Mouse (Mus musculus): ENCODE data around the gene Parn. TPM values are rescaled to one million over a fixed set of nuclear protein-coding genes. Genes with fewer than 3 reads are reported as not detected.

Gene Parn
- polyA plus RNA-seq, 2 experiments, result 23.5 to 41.1 TPM

DNA sequence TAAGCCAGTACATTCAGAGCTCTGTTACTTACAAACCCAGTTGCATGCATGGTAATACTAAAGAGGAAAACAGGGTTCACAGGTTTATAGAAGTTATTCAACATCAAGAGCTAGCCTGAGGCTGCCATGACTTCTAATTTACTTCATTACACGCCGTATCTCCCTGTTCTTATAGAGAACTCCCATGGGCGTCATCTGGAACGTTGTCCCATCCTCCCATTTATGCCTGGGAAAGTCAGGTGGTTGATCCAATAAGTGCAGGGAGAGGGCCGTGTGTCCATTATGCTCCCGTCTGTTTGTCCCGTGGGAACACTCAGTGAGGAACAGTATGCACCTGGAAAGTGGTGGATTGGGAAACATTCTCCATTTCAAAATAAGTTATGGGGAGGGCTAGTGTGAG, 152.4 kb downstream of the Parn start:
- DNase-seq (ENCODE audit: low spot score) (no peak), ATAC-seq (ENCODE audit: low FRiP score, low read depth) (no peak)
- Histone ChIP-seq H3K4me3 (replicated peaks; ENCODE audit: low read length) (no peak overlapping the region), H3K4me1 (ENCODE audit: control insufficient read depth, insufficient read depth, low read length) (no peaks in the 10 kb centered on the region), H3K27me3 (ENCODE audit: control insufficient read depth, insufficient read depth, low read length) (no peaks in the 10 kb centered on the region), H3K9me3 (ENCODE audit: control insufficient read depth, low read length) (no peaks in the 10 kb centered on the region), H3K9ac (ENCODE audit: low read depth, low read length, severe bottlenecking) (no peak overlapping the region), H3K36me3 (ENCODE audit: control insufficient read depth, insufficient read depth, low read length) (no peaks in the 10 kb centered on the region), H3K4me2 (replicated peaks; ENCODE audit: low read depth, low read length, severe bottlenecking) (no peak overlapping the region), H3K27ac (replicated peaks; ENCODE audit: low read depth, low read length) (no peak overlapping the region)
- no peak for TF ChIP-seq POLR2A (IDR thresholded peaks at IDR 0.05; ENCODE audit: borderline replicate concordance, extremely low read depth, insufficient read depth, insufficient read length)
- WGBS, result 79% methylated on average over 7 of the region's 7 CpGs

GRCm38 (mm10) chr16:13505055-13505454, 162.9 kb downstream of the Parn start:
- no peak overlapping the region for H3K27ac ChIP-seq (replicated peaks; ENCODE audit: low read depth, low read length)
- TF ChIP-seq POLR2A (IDR thresholded peaks at IDR 0.05; ENCODE audit: borderline replicate concordance, extremely low read depth, insufficient read depth, insufficient read length), result no peak
- H3K36me3 ChIP-seq (ENCODE audit: control insufficient read depth, insufficient read depth, low read length), result no peaks in the 10 kb centered on the region
- H3K4me2 ChIP-seq (replicated peaks; ENCODE audit: low read depth, low read length, severe bottlenecking), result no peak overlapping the region
- no peaks in the 10 kb centered on the region for H3K27me3 ChIP-seq (ENCODE audit: control insufficient read depth, insufficient read depth, low read length)
- WGBS, result 74% methylated on average over 5 of the region's 5 CpGs
- no peaks in the 10 kb centered on the region for H3K9me3 ChIP-seq (ENCODE audit: control insufficient read depth, low read length)
- no peak for ATAC-seq (ENCODE audit: low FRiP score, low read depth)
- no peak for DNase-seq (ENCODE audit: low spot score)
- no peak overlapping the region for H3K4me3 ChIP-seq (replicated peaks; ENCODE audit: low read length)
- H3K9ac ChIP-seq (ENCODE audit: low read depth, low read length, severe bottlenecking), result no peak overlapping the region
- no peaks in the 10 kb centered on the region for H3K4me1 ChIP-seq (ENCODE audit: control insufficient read depth, insufficient read depth, low read length)

DNA sequence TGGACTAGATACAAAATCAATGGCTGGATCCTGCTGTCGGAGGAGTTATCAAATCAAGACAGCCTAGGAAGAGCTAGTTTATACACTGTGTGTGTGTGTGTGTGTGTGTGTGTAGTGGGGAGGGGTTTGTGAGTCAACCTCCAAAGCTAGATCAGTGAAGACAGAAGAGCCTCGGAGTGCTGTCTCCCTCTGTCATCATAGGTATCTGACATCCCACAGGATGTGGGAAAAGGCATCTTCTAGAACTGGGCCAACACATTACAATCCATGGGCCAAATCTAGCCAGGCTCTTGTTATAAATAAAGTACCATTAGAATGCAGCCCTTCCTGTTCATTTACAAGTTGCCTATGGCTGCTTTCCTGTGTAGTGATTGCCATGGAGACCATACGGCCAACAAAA, 163.5 kb downstream of the Parn start:
- no peak overlapping the region for H3K27ac ChIP-seq (replicated peaks; ENCODE audit: low read depth, low read length)
- WGBS, result 82% methylated on average over 3 of the region's 3 CpGs
- H3K4me3 ChIP-seq (replicated peaks; ENCODE audit: low read length), result no peak overlapping the region
- no peak for ATAC-seq (ENCODE audit: low FRiP score, low read depth)
- no peaks in the 10 kb centered on the region for H3K4me1 ChIP-seq (ENCODE audit: control insufficient read depth, insufficient read depth, low read length)
- no peaks in the 10 kb centered on the region for H3K9me3 ChIP-seq (ENCODE audit: control insufficient read depth, low read length)
- no peaks in the 10 kb centered on the region for H3K27me3 ChIP-seq (ENCODE audit: control insufficient read depth, insufficient read depth, low read length)
- no peak for DNase-seq (ENCODE audit: low spot score)
- no peak overlapping the region for H3K4me2 ChIP-seq (replicated peaks; ENCODE audit: low read depth, low read length, severe bottlenecking)
- TF ChIP-seq POLR2A (IDR thresholded peaks at IDR 0.05; ENCODE audit: borderline replicate concordance, extremely low read depth, insufficient read depth, insufficient read length), result no peak
- H3K36me3 ChIP-seq (ENCODE audit: control insufficient read depth, insufficient read depth, low read length), result no peaks in the 10 kb centered on the region
- H3K9ac ChIP-seq (ENCODE audit: low read depth, low read length, severe bottlenecking), result no peak overlapping the region

DNA sequence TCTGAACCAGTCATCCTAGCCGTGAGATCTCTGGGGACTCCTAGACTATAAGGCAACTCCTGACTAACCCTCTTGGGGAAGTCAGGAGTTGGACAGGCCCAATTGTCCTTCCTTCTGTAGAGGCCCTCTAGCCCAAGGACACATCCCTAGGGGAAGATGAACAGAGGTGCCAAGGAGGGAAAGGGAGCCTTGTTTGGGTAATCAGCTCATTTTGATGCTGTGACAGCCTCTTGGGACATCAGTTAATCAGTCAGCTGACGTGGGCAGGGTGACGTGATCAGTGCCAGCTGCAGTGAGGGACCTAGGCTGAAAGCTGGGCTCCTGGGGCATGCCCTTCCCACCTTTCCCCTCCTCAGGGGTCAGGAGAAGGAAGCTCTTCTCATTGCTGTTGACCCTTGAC, 169.0 kb downstream of the Parn start:
- Histone ChIP-seq H3K4me1 (ENCODE audit: control insufficient read depth, insufficient read depth, low read length) (no peaks in the 10 kb centered on the region), H3K36me3 (ENCODE audit: control insufficient read depth, insufficient read depth, low read length) (no peaks in the 10 kb centered on the region), H3K4me3 (replicated peaks; ENCODE audit: low read length) (no peak overlapping the region), H3K4me2 (replicated peaks; ENCODE audit: low read depth, low read length, severe bottlenecking) (no peak overlapping the region), H3K27ac (replicated peaks; ENCODE audit: low read depth, low read length) (no peak overlapping the region), H3K27me3 (ENCODE audit: control insufficient read depth, insufficient read depth, low read length) (no peaks in the 10 kb centered on the region), H3K9me3 (ENCODE audit: control insufficient read depth, low read length) (no peaks in the 10 kb centered on the region), H3K9ac (ENCODE audit: low read depth, low read length, severe bottlenecking) (no peak overlapping the region)
- no peak for TF ChIP-seq POLR2A (IDR thresholded peaks at IDR 0.05; ENCODE audit: borderline replicate concordance, extremely low read depth, insufficient read depth, insufficient read length)
- no peak for ATAC-seq (ENCODE audit: low FRiP score, low read depth)
- 80% methylated on average over 3 of the region's 3 CpGs for WGBS
- no peak for DNase-seq (ENCODE audit: low spot score)

- H3K9ac ChIP-seq (ENCODE audit: low read depth, low read length, severe bottlenecking), result no peak overlapping the region
- ATAC-seq (ENCODE audit: low FRiP score, low read depth) (no peak), DNase-seq (ENCODE audit: low spot score) (no peak)
- no peaks in the 10 kb centered on the region for H3K36me3 ChIP-seq (ENCODE audit: control insufficient read depth, insufficient read depth, low read length)
- no peaks in the 10 kb centered on the region; the same call in 1 of the 2 replicates for H3K4me1 ChIP-seq (ENCODE audit: control insufficient read depth, insufficient read depth, low read length)
- H3K27me3 ChIP-seq (ENCODE audit: control insufficient read depth, insufficient read depth, low read length), result no peaks in the 10 kb centered on the region
- no peak overlapping the region for H3K4me3 ChIP-seq (replicated peaks; ENCODE audit: low read length)
- no peak for TF ChIP-seq POLR2A (IDR thresholded peaks at IDR 0.05; ENCODE audit: borderline replicate concordance, extremely low read depth, insufficient read depth, insufficient read length)
- H3K4me2 ChIP-seq (replicated peaks; ENCODE audit: low read depth, low read length, severe bottlenecking), result no peak overlapping the region
- H3K9me3 ChIP-seq (ENCODE audit: control insufficient read depth, low read length), result no peaks in the 10 kb centered on the region
- H3K27ac ChIP-seq (replicated peaks; ENCODE audit: low read depth, low read length), result no peak overlapping the region
- 78% methylated on average over 3 of the region's 3 CpGs for WGBS
Observed at GRCm38 (mm10) chr16:13493981-13494380, 174.0 kb downstream of the Parn start.

DNA sequence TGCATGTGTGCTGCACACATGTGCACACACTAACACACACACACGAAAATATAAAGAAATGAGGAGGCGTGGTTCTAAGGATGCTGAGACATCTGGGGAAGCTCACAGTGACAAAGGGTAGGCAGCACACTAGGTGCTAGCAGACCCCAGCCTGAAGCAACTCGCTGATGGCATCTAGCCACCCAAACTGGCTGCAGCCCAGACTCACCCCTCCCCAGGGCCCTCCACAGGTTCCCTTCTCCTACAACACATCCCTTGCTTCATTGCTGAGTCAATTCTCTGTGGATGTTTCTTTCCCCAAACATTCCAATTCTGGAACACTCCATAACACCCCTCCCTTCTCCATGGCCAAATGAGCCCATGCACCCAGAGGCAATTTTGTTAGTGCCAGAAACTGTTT, 175.0 kb downstream of the Parn start:
- no peaks in the 10 kb centered on the region for H3K9me3 ChIP-seq (ENCODE audit: control insufficient read depth, low read length)
- no peak overlapping the region for H3K4me2 ChIP-seq (replicated peaks; ENCODE audit: low read depth, low read length, severe bottlenecking)
- TF ChIP-seq POLR2A (IDR thresholded peaks at IDR 0.05; ENCODE audit: borderline replicate concordance, extremely low read depth, insufficient read depth, insufficient read length), result no peak
- H3K4me3 ChIP-seq (replicated peaks; ENCODE audit: low read length), result no peak overlapping the region
- no peak for DNase-seq (ENCODE audit: low spot score)
- ATAC-seq (ENCODE audit: low FRiP score, low read depth), result no peak
- H3K27ac ChIP-seq (replicated peaks; ENCODE audit: low read depth, low read length), result no peak overlapping the region
- no peaks in the 10 kb centered on the region for H3K27me3 ChIP-seq (ENCODE audit: control insufficient read depth, insufficient read depth, low read length)
- no peak overlapping the region for H3K9ac ChIP-seq (ENCODE audit: low read depth, low read length, severe bottlenecking)
- WGBS, result 68% methylated on average over 3 of the region's 3 CpGs
- H3K4me1 ChIP-seq (ENCODE audit: control insufficient read depth, insufficient read depth, low read length), result no peaks in the 10 kb centered on the region; the same call in 1 of the 2 replicates
- H3K36me3 ChIP-seq (ENCODE audit: control insufficient read depth, insufficient read depth, low read length), result no peaks in the 10 kb centered on the region

All from limb, embryonic 14.5 days (tissue).